Mouse (Mus musculus) embryonic facial prominence, embryonic 13.5 days (tissue): Measurements from ENCODE around the gene Mybpc1. TPM values are rescaled to one million over a fixed set of nuclear protein-coding genes. Genes with fewer than 3 reads are reported as not detected.

Experiments
- ATAC-seq: fragments of 200-750 bp; cut with Nextera tagmentation; 2 replicates; pipeline ENCODE4 v1.8.0; 2017; ENCODE audit warnings: low read depth; ENCODE audit not compliant: insufficient number of reproducible peaks, insufficient read depth, low FRiP score, low TSS enrichment
- H3K27ac ChIP-seq: fragments of 300-500 bp; sonication (generic); 2 replicates; pipeline ENCODE4 v1.5.1; 2015; ENCODE audit warnings: moderate library complexity, mild to moderate bottlenecking, inconsistent platforms
- H3K27me3 ChIP-seq: fragments of 300-500 bp; sonication (generic); 2 replicates; pipeline ENCODE4 v1.6.1; 2015; ENCODE audit warnings: mild to moderate bottlenecking, inconsistent platforms
- H3K36me3 ChIP-seq: fragments of 300-500 bp; sonication (generic); 2 replicates; pipeline ENCODE4 v1.6.1; 2015; ENCODE audit warnings: mild to moderate bottlenecking, inconsistent platforms
- H3K4me1 ChIP-seq: fragments of 300-500 bp; sonication (generic); 2 replicates; pipeline ENCODE4 v1.6.1; 2015; ENCODE audit warnings: inconsistent platforms
- H3K4me2 ChIP-seq: fragments of 300-500 bp; sonication (generic); 2 replicates; pipeline ENCODE4 v1.6.1; 2015; ENCODE audit warnings: moderate library complexity, mild to moderate bottlenecking, inconsistent platforms
- H3K4me3 ChIP-seq: fragments of 300-500 bp; sonication (generic); 2 replicates; pipeline ENCODE4 v1.5.1; 2015; ENCODE audit warnings: mild to moderate bottlenecking, inconsistent platforms
- H3K9ac ChIP-seq: fragments of 300-500 bp; sonication (generic); 2 replicates; pipeline ENCODE4 v1.6.1; 2015; ENCODE audit warnings: mild to moderate bottlenecking, inconsistent platforms
- H3K9me3 ChIP-seq: fragments of 300-500 bp; sonication (generic); 2 replicates; pipeline ENCODE4 v1.6.1; 2016; ENCODE audit warnings: inconsistent platforms
- WGBS: fragments of 180-500 bp; shearing (Covaris S2); methylation state at CpG from one replicate; pipeline ENCODE4 v1.1.7; 2015; ENCODE audit warnings: mixed read lengths; 5-methylcytosine and 5-hydroxymethylcytosine counted together
- polyA plus RNA-seq: library from polyadenylated mRNA; unstranded; fragments of >200 nt; fragmentation: Nextera tagmentation; extraction: Ambion mirVana; gene quantifications from 2 replicates; pipeline ENCODE4 v1.2.1, GENCODE M21; 2015

The Mybpc1 gene
- polyA plus RNA-seq, 1 experiment from 2014 or later = 4.5 TPM

GRCm38 (mm10) chr10:88603773-88604172 lies 1.2 kb downstream of the Mybpc1 start:
- H3K27me3 ChIP-seq = no peaks in the 10 kb centered on the region
- H3K4me2 ChIP-seq = no peak overlapping the region
- ATAC-seq = no peak
- no peak overlapping the region for H3K27ac ChIP-seq
- H3K4me1 ChIP-seq = 0 out of 2 replicates have a peak, but pooled peaks cover 4% of the 10 kb centered on the region
- 30% methylated on average over 2 of the region's 2 CpGs for WGBS
- H3K9me3 ChIP-seq = no peaks in the 10 kb centered on the region
- no peak overlapping the region for H3K4me3 ChIP-seq
- no peak overlapping the region for H3K9ac ChIP-seq
- H3K36me3 ChIP-seq = no peaks in the 10 kb centered on the region

GRCm38 (mm10) chr10:88603256-88603655 lies 1.7 kb downstream of the Mybpc1 start:
- no peak overlapping the region for H3K4me3 ChIP-seq
- 21% methylated on average over 5 of the region's 5 CpGs for WGBS

GRCm38 (mm10) chr10:88600591-88600990 lies 4.4 kb downstream of the Mybpc1 start:
- Histone ChIP-seq H3K4me1 (0 out of 2 replicates have a peak, but pooled peaks cover 4% of the 10 kb centered on the region), H3K4me3 (no peak overlapping the region), H3K36me3 (no peaks in the 10 kb centered on the region), H3K27ac (no peak overlapping the region), H3K27me3 (no peaks in the 10 kb centered on the region), H3K9me3 (no peaks in the 10 kb centered on the region), H3K9ac (no peak overlapping the region), H3K4me2 (no peak overlapping the region)
- ATAC-seq = no peak
- WGBS = 87% methylated on average over 7 of the region's 7 CpGs

More at GRCm38 (mm10) chr10:88603256-88603655, 1.7 kb downstream of the Mybpc1 start:
- H3K4me2 ChIP-seq = no peak overlapping the region
- H3K4me1 ChIP-seq = 0 out of 2 replicates have a peak, but pooled peaks cover 4% of the 10 kb centered on the region
- no peaks in the 10 kb centered on the region for H3K36me3 ChIP-seq
- H3K9me3 ChIP-seq = no peaks in the 10 kb centered on the region
- H3K27ac ChIP-seq = no peak overlapping the region
- H3K9ac ChIP-seq = no peak overlapping the region
- no peak for ATAC-seq
- H3K27me3 ChIP-seq = no peaks in the 10 kb centered on the region

- ATAC-seq = no peak
- 79% methylated on average over 4 of the region's 4 CpGs for WGBS
These were observed 12.6 kb downstream of the Mybpc1 start for GRCm38 (mm10) chr10:88592316-88592715.

GRCm38 (mm10) chr10:88591042-88591441 lies 13.9 kb downstream of the Mybpc1 start:
- H3K4me2 ChIP-seq = no peak overlapping the region
- no peak overlapping the region for H3K27ac ChIP-seq
- no peaks in the 10 kb centered on the region for H3K9me3 ChIP-seq
- H3K4me3 ChIP-seq = no peak overlapping the region
- 47% methylated on average over 12 of the region's 12 CpGs for WGBS
- peaks cover 8% of the 10 kb centered on the region for H3K4me1 ChIP-seq
- no peaks in the 10 kb centered on the region for H3K36me3 ChIP-seq
- no peak for ATAC-seq
- no peaks in the 10 kb centered on the region for H3K27me3 ChIP-seq
- no peak overlapping the region for H3K9ac ChIP-seq

More at GRCm38 (mm10) chr10:88592316-88592715, 12.6 kb downstream of the Mybpc1 start:
- Histone ChIP-seq H3K4me2 (no peak overlapping the region), H3K27me3 (no peaks in the 10 kb centered on the region), H3K4me1 (peaks cover 8% of the 10 kb centered on the region), H3K27ac (no peak overlapping the region), H3K9ac (no peak overlapping the region), H3K36me3 (no peaks in the 10 kb centered on the region), H3K4me3 (no peak overlapping the region), H3K9me3 (no peaks in the 10 kb centered on the region)

GRCm38 (mm10) chr10:88584469-88584868 lies 20.5 kb downstream of the Mybpc1 start:
- no peaks in the 10 kb centered on the region for H3K36me3 ChIP-seq
- H3K9me3 ChIP-seq = no peaks in the 10 kb centered on the region
- no peaks in the 10 kb centered on the region for H3K4me1 ChIP-seq
- H3K9ac ChIP-seq = no peak overlapping the region
- H3K4me3 ChIP-seq = no peak overlapping the region
- no peak overlapping the region for H3K27ac ChIP-seq
- ATAC-seq = no peak
- no peak overlapping the region for H3K4me2 ChIP-seq
- no peaks in the 10 kb centered on the region for H3K27me3 ChIP-seq
- WGBS = 83% methylated on average over 11 of the region's 11 CpGs

- Histone ChIP-seq H3K27me3 (no peaks in the 10 kb centered on the region), H3K9ac (no peak overlapping the region), H3K4me1 (no peaks in the 10 kb centered on the region), H3K9me3 (no peaks in the 10 kb centered on the region), H3K36me3 (no peaks in the 10 kb centered on the region), H3K4me3 (no peak overlapping the region), H3K4me2 (no peak overlapping the region), H3K27ac (no peak overlapping the region)
- WGBS = 83% methylated on average over 5 of the region's 5 CpGs
- no peak for ATAC-seq
These were observed 24.2 kb downstream of the Mybpc1 start for GRCm38 (mm10) chr10:88580786-88581185.

- no peaks in the 10 kb centered on the region for H3K36me3 ChIP-seq
- no peak overlapping the region for H3K4me2 ChIP-seq
- H3K4me1 ChIP-seq = no peaks in the 10 kb centered on the region
- H3K27ac ChIP-seq = no peak overlapping the region
- no peak overlapping the region for H3K9ac ChIP-seq
- ATAC-seq = no peak
- H3K27me3 ChIP-seq = no peaks in the 10 kb centered on the region
- H3K4me3 ChIP-seq = no peak overlapping the region
- no peaks in the 10 kb centered on the region for H3K9me3 ChIP-seq
- 75% methylated on average over 4 of the region's 4 CpGs for WGBS
These were observed 26.3 kb downstream of the Mybpc1 start for GRCm38 (mm10) chr10:88578651-88579050.

GRCm38 (mm10) chr10:88574115-88574635 lies 30.8 kb downstream of the Mybpc1 start:
- H3K27ac ChIP-seq = no peak overlapping the region
- WGBS = 68% methylated on average over 8 of the region's 8 CpGs
- H3K27me3 ChIP-seq = no peaks in the 10 kb centered on the region
- H3K4me3 ChIP-seq = no peak overlapping the region
- no peak for ATAC-seq
- no peaks in the 10 kb centered on the region for H3K36me3 ChIP-seq
- H3K4me1 ChIP-seq = no peaks in the 10 kb centered on the region
- no peak overlapping the region for H3K9ac ChIP-seq
- no peaks in the 10 kb centered on the region for H3K9me3 ChIP-seq
- no peak overlapping the region for H3K4me2 ChIP-seq

GRCm38 (mm10) chr10:88572123-88572522 lies 32.8 kb downstream of the Mybpc1 start:
- WGBS = 69% methylated on average over 5 of the region's 5 CpGs
- Histone ChIP-seq H3K36me3 (no peaks in the 10 kb centered on the region), H3K9me3 (no peaks in the 10 kb centered on the region), H3K4me3 (no peak overlapping the region), H3K9ac (no peak overlapping the region), H3K27ac (no peak overlapping the region), H3K27me3 (no peaks in the 10 kb centered on the region), H3K4me2 (no peak overlapping the region), H3K4me1 (no peaks in the 10 kb centered on the region)
- ATAC-seq = no peak

- Histone ChIP-seq H3K9ac (no peak overlapping the region), H3K36me3 (no peaks in the 10 kb centered on the region), H3K4me2 (no peak overlapping the region), H3K27ac (no peak overlapping the region), H3K4me3 (no peak overlapping the region), H3K4me1 (no peaks in the 10 kb centered on the region), H3K27me3 (no peaks in the 10 kb centered on the region), H3K9me3 (no peaks in the 10 kb centered on the region)
- 90% methylated on average over 6 of the region's 6 CpGs for WGBS
- no peak for ATAC-seq
These were observed 47.9 kb downstream of the Mybpc1 start for GRCm38 (mm10) chr10:88557046-88557445.

- Histone ChIP-seq H3K4me1 (no peaks in the 10 kb centered on the region), H3K9ac (no peak overlapping the region), H3K4me3 (no peak overlapping the region), H3K9me3 (no peaks in the 10 kb centered on the region), H3K4me2 (no peak overlapping the region), H3K36me3 (no peaks in the 10 kb centered on the region), H3K27ac (no peak overlapping the region), H3K27me3 (no peaks in the 10 kb centered on the region)
- 91% methylated on average over 2 of the region's 2 CpGs for WGBS
- ATAC-seq = no peak
These were observed 52.2 kb downstream of the Mybpc1 start for GRCm38 (mm10) chr10:88552738-88553137.
